Mouse (Mus musculus) right cerebral cortex, postnatal 10 days (tissue): ENCODE results near the gene Ccnd3.

Experiments used
- DNase-seq, 2 experiments: peaks; one replicate each; pipeline ENCODE4 v3.0.0; 2021; ENCODE audit warnings: low spot score in 2 of 2

Ccnd3 gene

DNA sequence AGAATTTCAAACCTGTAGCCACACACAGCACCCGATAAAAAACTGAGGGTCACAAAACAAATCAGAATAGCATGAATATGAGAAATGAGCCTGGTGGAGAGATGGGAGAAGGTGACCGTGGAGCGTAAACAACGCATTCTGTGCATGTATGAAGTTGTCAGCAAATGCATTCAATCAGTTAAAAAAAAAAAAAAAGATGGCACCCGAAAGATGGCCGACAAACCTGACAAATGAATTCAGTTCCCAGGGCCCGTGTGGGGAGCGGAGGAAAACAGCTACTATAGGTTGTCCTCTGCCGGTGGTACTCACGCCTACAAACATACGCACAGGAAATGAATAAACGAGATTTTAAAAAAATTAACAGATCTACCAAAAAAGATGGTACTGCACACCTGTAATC is 40.3 kb downstream of the Ccnd3 start:
- DNase-seq, result no peak

GRCm38 (mm10) chr17:47545861-47546331 is 41.0 kb downstream of the Ccnd3 start:
- DNase-seq, result peak; percentile 65 to 68

DNA sequence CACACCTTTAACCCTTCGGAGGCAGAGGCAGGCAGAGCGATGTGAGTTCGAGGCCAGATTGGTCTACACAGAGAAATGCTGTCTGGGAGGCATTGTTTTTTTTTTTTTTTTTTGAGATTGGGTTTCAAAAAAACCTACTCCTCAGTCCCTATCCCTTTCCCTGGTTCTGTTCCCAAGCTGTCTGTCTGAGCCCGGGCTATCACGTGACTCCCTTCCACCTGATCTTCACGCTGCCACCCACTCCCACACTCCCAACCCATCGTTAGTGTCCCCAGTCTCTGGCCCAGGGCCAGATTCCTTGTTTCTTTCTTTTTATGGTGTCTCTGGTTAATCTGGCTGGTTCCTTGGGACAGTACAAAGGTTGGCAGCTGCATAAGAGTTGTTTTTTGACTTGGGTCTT is 46.2 kb downstream of the Ccnd3 start:
- no peak for DNase-seq

GRCm38 (mm10) chr17:47552994-47553393 is 48.1 kb downstream of the Ccnd3 start:
- no peak for DNase-seq

DNA sequence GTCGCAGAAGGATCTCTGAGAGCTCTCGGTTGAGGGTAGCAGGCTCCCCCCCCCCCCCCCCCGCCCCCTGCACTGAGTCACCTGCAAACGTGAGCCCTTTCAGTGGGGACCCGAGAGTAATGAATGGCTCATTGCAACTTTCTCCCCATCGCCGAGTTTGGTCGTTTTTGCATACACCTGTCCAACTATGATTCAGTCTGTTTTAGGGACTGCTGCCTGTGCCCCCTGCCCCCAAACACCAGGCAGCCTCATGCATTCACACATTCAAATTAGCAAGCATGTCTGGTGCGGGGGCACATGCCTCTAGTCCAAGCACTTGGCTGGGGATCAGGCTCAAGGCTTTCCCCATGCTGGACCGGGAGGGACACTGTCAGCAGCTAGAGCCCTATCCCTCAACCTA is 49.8 kb downstream of the Ccnd3 start:
- no peak for DNase-seq

DNA sequence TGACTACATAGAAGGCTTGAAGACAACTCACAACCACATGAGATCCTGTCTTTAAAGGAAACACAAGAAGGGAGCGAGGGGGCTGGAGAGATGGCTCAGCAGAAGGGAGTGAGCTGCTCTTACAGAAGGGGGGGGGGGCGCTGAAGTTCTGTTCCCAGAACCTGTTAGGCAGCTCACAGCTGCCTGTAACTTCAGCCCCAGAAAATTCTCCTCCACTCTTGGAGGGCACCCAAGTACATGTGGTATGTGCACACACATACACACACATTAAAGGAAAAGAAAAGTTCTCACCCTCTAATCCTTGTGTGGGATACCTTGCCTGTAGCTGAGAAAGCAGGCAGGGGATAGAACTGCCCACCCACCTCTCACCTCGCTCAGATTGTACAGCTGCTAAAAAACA is 52.3 kb downstream of the Ccnd3 start:
- no peak for DNase-seq

DNA sequence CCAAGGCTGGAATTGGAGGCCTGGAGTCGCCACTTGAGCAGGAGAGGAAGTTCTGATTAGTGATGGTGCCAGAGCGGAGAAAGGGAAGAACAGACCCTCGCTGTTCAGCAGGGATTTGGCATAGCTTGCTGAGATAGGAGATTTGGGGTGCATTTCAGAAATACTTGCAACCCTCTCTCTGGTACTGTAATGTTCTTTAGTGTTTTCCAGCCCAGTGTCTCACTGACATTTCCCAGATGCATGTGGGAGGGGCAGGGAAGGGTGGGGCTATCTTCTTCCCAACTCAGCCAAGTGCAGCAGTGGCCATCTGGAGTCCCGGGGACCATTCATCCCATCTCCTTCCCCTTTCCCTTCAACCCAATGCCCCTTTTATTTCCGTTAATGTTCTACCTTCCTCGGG is 54.9 kb downstream of the Ccnd3 start:
- no peak for DNase-seq

DNA sequence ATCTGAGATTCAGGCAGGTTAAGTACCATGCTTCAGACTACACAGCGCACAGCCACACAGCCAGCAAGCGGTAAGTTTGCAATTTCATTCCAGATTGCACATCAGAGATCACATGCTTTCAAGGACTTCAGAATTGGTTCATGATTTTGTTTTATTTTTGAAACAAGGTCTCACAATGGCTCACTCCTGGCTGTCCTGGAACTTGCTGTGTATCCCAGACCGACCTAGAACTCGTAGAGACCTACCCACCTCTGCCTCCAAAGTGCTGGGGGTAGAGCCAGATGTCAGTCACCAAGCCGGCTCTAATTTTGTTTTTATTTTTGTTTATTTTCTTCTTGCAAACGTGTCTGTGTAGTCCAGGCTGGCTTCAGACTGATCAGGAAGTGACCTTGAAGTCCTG is 58.0 kb downstream of the Ccnd3 start:
- DNase-seq, result no peak

- DNase-seq, result no peak
Observed at GRCm38 (mm10) chr17:47564612-47565011, 59.8 kb downstream of the Ccnd3 start.

DNA sequence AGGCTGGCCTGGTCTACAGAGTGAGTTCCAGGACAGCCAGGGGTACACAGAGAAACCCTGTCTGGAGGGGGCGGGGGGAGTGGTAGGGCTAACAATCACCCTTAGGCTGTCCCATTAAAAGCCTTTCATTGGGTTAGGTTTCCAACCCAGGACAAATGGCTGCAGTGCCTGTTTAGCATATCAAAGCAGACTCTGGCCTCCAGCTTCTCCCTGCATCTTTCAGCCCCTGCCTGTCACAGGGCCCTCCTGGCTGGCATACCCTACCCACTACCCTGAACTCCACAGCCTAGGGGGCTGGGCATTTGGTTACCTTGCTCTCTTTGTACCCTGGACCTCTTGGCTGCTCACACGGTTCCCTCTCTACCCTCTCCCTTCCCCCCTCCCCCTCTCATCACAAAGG is 61.3 kb downstream of the Ccnd3 start:
- DNase-seq, result no peak

GRCm38 (mm10) chr17:47567271-47567670 is 62.4 kb downstream of the Ccnd3 start:
- no peak for DNase-seq

DNA sequence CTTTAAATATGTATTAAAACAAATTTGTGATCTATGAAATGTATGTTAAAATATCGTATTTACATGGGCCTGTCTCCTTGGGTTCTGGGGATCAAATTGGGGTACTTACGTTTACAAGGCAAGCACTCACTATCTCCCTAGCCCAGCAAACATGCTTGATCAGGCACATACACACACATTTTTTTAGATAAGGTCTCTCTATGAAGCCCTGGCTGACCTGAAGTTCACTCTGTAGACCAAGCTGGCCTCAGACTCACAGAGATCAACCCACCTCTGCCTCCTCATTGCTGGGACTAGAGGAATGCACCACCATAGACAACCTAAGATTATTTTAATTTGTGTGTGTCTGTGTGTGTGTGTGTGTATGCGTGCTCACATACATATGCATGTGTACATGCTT is 63.5 kb downstream of the Ccnd3 start:
- DNase-seq, result no peak

DNA sequence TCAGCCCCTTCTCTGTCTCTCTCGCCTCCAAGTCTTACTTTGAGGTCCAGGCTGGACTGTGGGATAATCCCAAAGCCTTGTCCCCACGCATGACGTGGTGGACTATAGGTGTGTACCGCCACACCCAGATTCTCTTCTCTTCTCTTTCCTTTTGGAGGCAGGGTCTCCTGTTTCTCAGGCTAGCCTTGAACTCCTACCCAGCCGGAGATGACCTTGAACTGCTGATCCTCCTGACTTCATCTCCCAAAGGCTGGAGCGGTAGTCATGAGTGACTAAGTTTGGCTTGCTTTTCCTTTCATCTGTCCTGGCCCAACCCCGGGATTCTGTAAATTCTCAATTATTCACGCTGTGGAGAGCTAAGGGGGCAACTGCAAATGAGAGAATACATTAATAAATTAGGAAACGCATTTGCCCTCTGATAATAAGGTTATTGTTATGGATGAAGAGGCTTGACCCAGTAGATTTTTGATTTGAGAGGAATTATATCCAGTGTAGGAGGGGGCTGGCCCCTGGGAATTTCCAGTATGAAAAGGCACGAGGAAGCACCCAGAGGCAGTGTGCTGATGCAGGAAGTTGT is 64.2 kb downstream of the Ccnd3 start:
- DNase-seq, result no peak

DNA sequence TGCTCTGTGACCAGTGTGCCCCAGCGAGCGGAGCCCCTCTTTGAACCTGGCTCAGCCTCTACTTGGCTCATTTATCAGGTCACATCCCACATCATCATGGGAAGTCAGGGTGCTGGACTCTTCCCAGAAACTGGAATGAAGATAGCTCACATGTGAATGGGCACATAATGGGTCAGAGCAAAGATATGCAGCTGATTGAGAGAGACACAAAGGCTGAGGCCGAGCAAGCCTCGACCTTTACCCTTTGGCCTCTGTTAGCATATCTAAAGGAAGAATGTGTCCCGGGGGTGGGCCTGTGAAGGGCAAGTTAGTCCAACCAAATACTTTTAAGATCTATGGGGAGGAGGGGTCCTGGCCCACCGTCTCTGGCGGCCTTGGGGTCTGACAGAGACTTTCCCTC is 66.8 kb downstream of the Ccnd3 start:
- no peak for DNase-seq

GRCm38 (mm10) chr17:47572436-47572835 is 67.6 kb downstream of the Ccnd3 start:
- DNase-seq, result no peak

- DNase-seq, result no peak
Observed at GRCm38 (mm10) chr17:47574028-47574427, 69.2 kb downstream of the Ccnd3 start.

DNA sequence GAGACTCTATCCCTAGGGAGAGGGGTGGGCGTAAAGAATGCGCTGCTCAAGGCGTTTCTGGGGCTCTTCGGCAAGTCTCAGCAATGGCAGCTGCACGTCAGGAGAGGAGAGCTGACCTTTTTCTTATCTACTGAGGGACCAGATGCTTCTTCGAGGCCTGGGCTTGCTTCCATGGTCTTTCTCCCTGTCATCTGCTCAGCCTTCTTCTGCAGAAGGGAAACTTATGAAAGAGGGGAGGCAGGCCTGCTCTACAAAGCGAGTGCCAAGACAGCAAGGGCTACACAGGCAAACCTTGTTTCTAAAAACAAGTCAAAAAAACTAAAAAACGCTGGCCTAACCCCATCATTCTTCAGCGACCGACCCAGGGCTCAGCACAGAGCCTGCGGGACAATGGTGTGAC is 70.0 kb downstream of the Ccnd3 start:
- peak; percentile 28 to 42 for DNase-seq

GRCm38 (mm10) chr17:47578655-47579054 is 73.8 kb downstream of the Ccnd3 start:
- no peak for DNase-seq

DNA sequence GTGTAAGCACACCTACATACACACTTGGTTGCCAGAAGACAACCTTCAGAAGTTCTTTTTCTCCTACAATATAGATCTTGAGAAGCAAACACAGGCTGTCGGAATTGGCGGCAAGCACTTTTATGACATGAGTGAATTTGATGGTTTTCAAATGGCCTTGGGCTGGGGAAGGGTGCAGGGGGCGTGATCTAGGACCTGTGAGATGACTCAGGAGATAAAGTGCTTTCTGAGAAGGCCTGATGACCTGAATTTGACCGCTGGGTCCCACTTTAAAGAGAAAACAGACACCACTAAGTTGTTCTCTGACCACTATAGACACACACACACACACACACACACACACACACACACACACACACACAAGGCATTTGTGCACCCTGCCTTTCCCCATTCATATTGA is 76.1 kb downstream of the Ccnd3 start:
- no peak for DNase-seq

- DNase-seq, result no peak
Observed at GRCm38 (mm10) chr17:47588517-47588916, 83.7 kb downstream of the Ccnd3 start.

GRCm38 (mm10) chr17:47591073-47591472 is 86.2 kb downstream of the Ccnd3 start:
- DNase-seq, result no peak

- DNase-seq, result peak; percentile 95
Observed at GRCm38 (mm10) chr17:47593215-47593853, 88.5 kb downstream of the Ccnd3 start.

DNA sequence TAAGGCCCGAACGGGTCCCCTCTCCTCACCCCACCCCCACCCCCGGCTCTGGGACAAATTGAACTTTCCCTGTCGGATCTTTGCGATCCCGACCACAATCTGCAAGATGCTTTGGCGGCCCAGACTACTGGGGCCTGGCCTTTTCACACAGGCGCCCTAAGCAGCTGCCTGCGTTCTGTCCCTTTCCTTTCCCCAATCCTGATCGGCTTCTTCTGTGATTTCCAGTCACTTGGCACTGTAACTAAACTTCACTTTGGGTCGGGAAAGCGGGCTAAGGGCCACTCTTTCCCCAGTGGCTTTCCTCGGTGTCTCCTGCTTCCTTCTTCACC is 89.0 kb downstream of the Ccnd3 start:
- DNase-seq, result no peak
